Mouse (Mus musculus): Measurements from ENCODE around the gene Gm4064.
"Not testable (repeated sequence)": the region's sequence is repeated elsewhere in the genome, so short reads cannot be mapped to it uniquely, and the experiment has no call there.

Gene Gm4064

GRCm38 (mm10) chrY:2796105-2796504, at the start of gene Gm4064:
Gene Gm4064, minus strand, starts transcription at chrY:2796205.
- not testable (repeated sequence) for DNase-seq (ENCODE audit: low spot score)

GRCm38 (mm10) chrY:2830380-2830779, 34.4 kb upstream of the Gm4064 start, which contains the start of the genes Rbmy and Gm10256:
Gene Rbmy, plus strand, starts transcription at chrY:2830680.
Gene Gm10256, plus strand, starts transcription at chrY:2830699.
- DNase-seq (ENCODE audit: low spot score) = not testable (repeated sequence)
